Mouse (Mus musculus) forebrain, embryonic 11.5 days (tissue): Measurements from ENCODE around the gene Clmp. TPM values are rescaled to one million over a fixed set of nuclear protein-coding genes. Genes with fewer than 3 reads are reported as not detected.

Experiments
- ATAC-seq: fragments of 200-750 bp; cut with Nextera tagmentation; replicated peaks from 2 replicates; pipeline ENCODE4 v1.8.0; 2017; ENCODE audit warnings: moderate TSS enrichment; ENCODE audit not compliant: low FRiP score
- DNase-seq: peaks from one replicate; pipeline ENCODE4 v3.0.0-alpha.2; 2017; ENCODE audit warnings: low spot score
- H3K27ac ChIP-seq: fragments of 300-500 bp; sonication (generic); 2 replicates; pipeline ENCODE4 v1.5.1; 2014; ENCODE audit warnings: low read depth, low read length
- H3K27me3 ChIP-seq: fragments of 300-500 bp; sonication (generic); 2 replicates; pipeline ENCODE4 v1.6.1; 2014; ENCODE audit warnings: mild to moderate bottlenecking, low read length, mixed read lengths; ENCODE audit not compliant: control insufficient read depth, insufficient read depth
- H3K36me3 ChIP-seq: fragments of 300-500 bp; sonication (generic); 2 replicates; pipeline ENCODE4 v1.6.1; 2014; ENCODE audit warnings: mild to moderate bottlenecking, low read length, moderate library complexity, mixed read lengths; ENCODE audit not compliant: control insufficient read depth, insufficient read depth
- H3K4me1 ChIP-seq: fragments of 300-500 bp; sonication (generic); replicated peaks from 2 replicates; pipeline ENCODE4 v1.6.1; 2014; ENCODE audit warnings: low read length, mixed read lengths; ENCODE audit not compliant: control insufficient read depth, insufficient read depth
- H3K4me2 ChIP-seq: fragments of 300-500 bp; sonication (generic); 2 replicates; pipeline ENCODE4 v1.6.1; 2014; ENCODE audit warnings: low read depth, mild to moderate bottlenecking, low read length, moderate library complexity, mixed read lengths; ENCODE audit not compliant: severe bottlenecking
- H3K4me3 ChIP-seq: fragments of 300-500 bp; sonication (generic); 2 replicates; pipeline ENCODE4 v1.5.1; 2014; ENCODE audit warnings: low read depth, low read length
- H3K9ac ChIP-seq: fragments of 300-500 bp; sonication (generic); 2 replicates; pipeline ENCODE4 v1.6.1; 2014; ENCODE audit warnings: low read length
- H3K9me3 ChIP-seq: fragments of 300-500 bp; sonication (generic); 2 replicates; pipeline ENCODE4 v1.6.1; 2016; ENCODE audit warnings: low read length, mixed read lengths; ENCODE audit not compliant: control insufficient read depth
- WGBS: fragments of 180-500 bp; shearing (Covaris S2); extraction: QIAGEN DNeasy Blood & Tissue Kit; methylation state at CpG from one replicate; pipeline ENCODE4 v1.1.7; 2014; 5-methylcytosine and 5-hydroxymethylcytosine counted together
- polyA plus RNA-seq: library from polyadenylated mRNA; unstranded; fragments of >200 nt; fragmentation: Nextera tagmentation; extraction: Ambion mirVana; gene quantifications from 2 replicates; pipeline ENCODE4 v1.2.1, GENCODE M21; 2014

Gene Clmp
- polyA plus RNA-seq, 1 experiment from 2014 or later: 23.3 TPM

- Histone ChIP-seq H3K27ac (no peak overlapping the region), H3K9me3 (no peaks in the 10 kb centered on the region), H3K9ac (no peak overlapping the region), H3K36me3 (no peaks in the 10 kb centered on the region), H3K4me2 (no peak overlapping the region), H3K27me3 (no peaks in the 10 kb centered on the region), H3K4me1 (no peaks in the 10 kb centered on the region), H3K4me3 (no peak overlapping the region)
- WGBS: 82% methylated on average over 6 of the region's 6 CpGs
- ATAC-seq (no peak), DNase-seq (no peak)
Measured at GRCm38 (mm10) chr9:40649983-40650382, 35.8 kb upstream of the Clmp start.

DNA sequence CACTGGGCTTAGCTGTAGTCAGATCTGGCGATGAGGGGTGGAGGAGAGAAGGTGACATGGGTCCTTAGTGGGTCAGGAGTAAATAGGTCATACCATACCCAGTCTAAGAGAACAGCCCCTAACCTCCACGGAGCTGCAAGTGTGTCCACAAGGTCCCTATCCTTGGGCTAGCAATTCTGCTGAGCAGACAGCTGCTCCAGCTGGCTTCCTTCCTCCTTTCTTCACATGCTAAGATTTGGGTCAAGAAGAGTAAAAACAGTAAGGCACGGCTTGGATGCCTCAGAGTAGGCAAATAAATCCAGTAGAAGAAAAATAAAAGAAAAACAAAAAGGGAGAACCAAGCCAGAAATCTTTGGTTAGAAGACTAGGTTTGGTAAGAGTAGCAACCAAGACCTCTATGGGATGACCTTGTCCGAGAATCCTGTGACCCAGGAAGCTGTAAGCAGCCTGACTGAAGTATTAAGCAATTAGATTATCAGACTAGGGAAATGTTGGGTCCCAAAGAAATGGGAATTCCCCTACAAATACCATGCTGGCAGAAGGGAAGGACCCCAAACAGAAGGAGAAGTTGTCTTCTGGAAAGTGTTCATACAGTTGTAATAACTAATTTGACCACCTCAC is 34.4 kb upstream of the Clmp start:
- Histone ChIP-seq H3K36me3 (no peaks in the 10 kb centered on the region), H3K9me3 (no peaks in the 10 kb centered on the region), H3K4me1 (no peaks in the 10 kb centered on the region), H3K27me3 (no peaks in the 10 kb centered on the region), H3K27ac (no peak overlapping the region), H3K9ac (no peak overlapping the region), H3K4me3 (no peak overlapping the region), H3K4me2 (no peak overlapping the region)
- ATAC-seq (no peak), DNase-seq (no peak)
- WGBS: 83% methylated on average over 4 of the region's 4 CpGs

- DNase-seq (no peak), ATAC-seq (no peak)
- H3K36me3 ChIP-seq: no peaks in the 10 kb centered on the region
- H3K27me3 ChIP-seq: no peaks in the 10 kb centered on the region
- no peaks in the 10 kb centered on the region for H3K4me1 ChIP-seq
- H3K27ac ChIP-seq: no peak overlapping the region
- H3K9me3 ChIP-seq: no peaks in the 10 kb centered on the region
- H3K9ac ChIP-seq: no peak overlapping the region
- H3K4me2 ChIP-seq: no peak overlapping the region
- 54% methylated on average over 9 of the region's 9 CpGs for WGBS
- H3K4me3 ChIP-seq: no peak overlapping the region
Measured at GRCm38 (mm10) chr9:40652757-40653156, 33.0 kb upstream of the Clmp start.

- Histone ChIP-seq H3K27ac (no peak overlapping the region), H3K4me2 (no peak overlapping the region), H3K9ac (no peak overlapping the region), H3K9me3 (no peaks in the 10 kb centered on the region), H3K4me3 (no peak overlapping the region), H3K36me3 (no peaks in the 10 kb centered on the region), H3K27me3 (no peaks in the 10 kb centered on the region), H3K4me1 (peaks cover 1% of the 10 kb centered on the region; the same call in 1 of the 2 replicates)
- ATAC-seq: no peak
- WGBS: 87% methylated on average over 9 of the region's 9 CpGs
- no peak for DNase-seq
Measured at GRCm38 (mm10) chr9:40666190-40666803, 19.5 kb upstream of the Clmp start.

DNA sequence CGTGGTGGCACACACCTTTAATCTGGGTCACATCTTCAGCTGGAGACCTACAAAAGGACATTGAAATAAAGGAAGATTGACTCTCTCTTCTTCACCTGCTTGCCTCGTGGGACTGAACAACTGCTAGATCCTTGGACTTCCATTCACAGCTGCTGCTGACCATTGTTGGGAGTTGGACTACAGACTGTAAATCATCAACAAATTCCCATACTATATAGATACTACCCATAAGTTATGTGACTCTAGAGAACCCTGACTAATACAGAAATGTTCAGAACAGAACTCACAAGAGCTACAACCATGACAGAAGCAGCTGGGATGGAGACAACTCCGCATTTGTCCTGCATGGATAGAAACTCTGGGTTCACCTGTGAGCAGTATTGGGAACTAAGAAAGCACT is 15.4 kb upstream of the Clmp start, which contains the start of gene Gm21915:
TSS of gene Gm21915 (plus strand) at position 301 of the 400 bp plus-strand sequence.
- H3K27me3 ChIP-seq: no peaks in the 10 kb centered on the region
- no peak within 1 kb of the TSS for H3K4me3 ChIP-seq
- H3K9ac ChIP-seq: no peak within 1 kb of the TSS
- no peaks in the 10 kb centered on the region for H3K36me3 ChIP-seq
- H3K27ac ChIP-seq: no peak within 1 kb of the TSS
- WGBS: 96% methylated on average over 3 of the region's 3 CpGs
- ATAC-seq (no peak), DNase-seq (no peak)
- H3K4me2 ChIP-seq: no peak within 1 kb of the TSS
- H3K9me3 ChIP-seq: no peaks in the 10 kb centered on the region
- peaks cover 7% of the 10 kb centered on the region; the same call in 1 of the 2 replicates for H3K4me1 ChIP-seq

GRCm38 (mm10) chr9:40671323-40671930 is 14.3 kb upstream of the Clmp start:
- Histone ChIP-seq H3K27me3 (no peaks in the 10 kb centered on the region), H3K9me3 (no peaks in the 10 kb centered on the region), H3K36me3 (no peaks in the 10 kb centered on the region), H3K27ac (peak overlapping the region; percentile 31; the same call in 1 of the 2 replicates), H3K4me2 (no peak overlapping the region), H3K4me1 (peaks cover 7% of the 10 kb centered on the region; the same call in 1 of the 2 replicates), H3K4me3 (no peak overlapping the region), H3K9ac (no peak overlapping the region)
- ATAC-seq: peak; percentile 56; the same call in 1 of the 2 replicates
- WGBS: 46% methylated on average over 4 of the region's 4 CpGs
- DNase-seq: no peak

GRCm38 (mm10) chr9:40675203-40675958 is 10.4 kb upstream of the Clmp start:
- H3K4me2 ChIP-seq: no peak overlapping the region
- no peak overlapping the region for H3K27ac ChIP-seq
- no peak overlapping the region for H3K4me3 ChIP-seq
- DNase-seq (no peak), ATAC-seq (no peak)
- H3K9me3 ChIP-seq: no peaks in the 10 kb centered on the region
- H3K4me1 ChIP-seq: peaks cover 7% of the 10 kb centered on the region; the same call in 1 of the 2 replicates
- H3K27me3 ChIP-seq: no peaks in the 10 kb centered on the region
- H3K36me3 ChIP-seq: no peaks in the 10 kb centered on the region
- 88% methylated on average over 12 of the region's 12 CpGs for WGBS
- no peak overlapping the region for H3K9ac ChIP-seq

GRCm38 (mm10) chr9:40678653-40679052 is 7.1 kb upstream of the Clmp start:
- no peaks in the 10 kb centered on the region for H3K27me3 ChIP-seq
- WGBS: 88% methylated on average over 4 of the region's 4 CpGs
- H3K27ac ChIP-seq: no peak overlapping the region

More at GRCm38 (mm10) chr9:40678653-40679052, 7.1 kb upstream of the Clmp start:
- no peak for DNase-seq
- Histone ChIP-seq H3K4me1 (no peaks in the 10 kb centered on the region), H3K9me3 (no peaks in the 10 kb centered on the region), H3K36me3 (no peaks in the 10 kb centered on the region), H3K9ac (no peak overlapping the region), H3K4me3 (no peak overlapping the region), H3K4me2 (no peak overlapping the region)
- no peak for ATAC-seq
